Mouse (Mus musculus) ES-E14 (cell line): ENCODE measurements at regions not wholly inside any gene's neighbourhood (a gene's known extent, or its start where the extent isn't known, plus 50 kb on each side); places are given as distances from the start of the nearest gene placed in this dataset.

Experiments used
- DNase-seq: peaks from one replicate; pipeline ENCODE4 v3.0.0-alpha.2; 2013; ENCODE audit warnings: low read depth, low spot score
- H3K27ac ChIP-seq: 2 replicates; pipeline ENCODE4 v1.5.1; 2012; ENCODE audit warnings: low read depth, mild to moderate bottlenecking, low read length, moderate library complexity, mixed read lengths; ENCODE audit not compliant: poor library complexity, insufficient read depth, severe bottlenecking
- H3K36me3 ChIP-seq: 2 replicates; pipeline ENCODE4 v1.6.1; 2012; ENCODE audit warnings: mild to moderate bottlenecking, low read length, moderate library complexity, mixed read lengths; ENCODE audit not compliant: control insufficient read depth, poor library complexity, insufficient read depth, severe bottlenecking
- H3K4me1 ChIP-seq, 2 experiments: fragments of 150-350 bp in 1 of 2; sonication (generic) in 1 of 2; 2 replicates each; pipeline ENCODE4 v1.6.1; 2012; ENCODE audit warnings: low read length in 2 of 2, mild to moderate bottlenecking in 1 of 2, mixed read lengths in 1 of 2; ENCODE audit not compliant: control insufficient read depth in 2 of 2, insufficient read depth in 2 of 2, poor library complexity in 1 of 2
- H3K4me3 ChIP-seq, 2 experiments: fragments of 150-350 bp in 1 of 2; sonication (generic) in 1 of 2; 2 replicates each; pipeline ENCODE4 v1.5.1; 2012; ENCODE audit warnings: low read length in 2 of 2, low read depth in 1 of 2, mild to moderate bottlenecking in 1 of 2, mixed read lengths in 1 of 2; ENCODE audit not compliant: insufficient read depth in 1 of 2, poor library complexity in 1 of 2, severe bottlenecking in 1 of 2
- H3K9ac ChIP-seq: 2 replicates; pipeline ENCODE4 v1.6.1; 2012; ENCODE audit warnings: low read depth, mild to moderate bottlenecking, low read length, mixed read lengths; ENCODE audit not compliant: poor library complexity, insufficient read depth, severe bottlenecking
- H3K9me3 ChIP-seq: fragments of 150-350 bp; sonication (generic); 2 replicates; pipeline ENCODE4 v1.6.1; 2012; ENCODE audit warnings: low read depth, mild to moderate bottlenecking, low read length; ENCODE audit not compliant: control insufficient read depth, insufficient read depth
- CHD2 ChIP-seq: IDR thresholded peaks from 2 replicates; pipeline ENCODE4 v1.6.1; 2014; ENCODE audit warnings: mild to moderate bottlenecking, low read depth, low read length, inconsistent platforms
- HCFC1 ChIP-seq: IDR thresholded peaks from 2 replicates; pipeline ENCODE4 v1.6.1; 2012; ENCODE audit warnings: low read length, inconsistent platforms, borderline replicate concordance; ENCODE audit not compliant: insufficient read depth
- MAFK ChIP-seq: IDR thresholded peaks from 2 replicates; pipeline ENCODE4 v1.6.1; 2014; ENCODE audit warnings: mild to moderate bottlenecking, low read depth, low read length, inconsistent platforms; ENCODE audit not compliant: insufficient read depth
- ZC3H11A ChIP-seq: IDR thresholded peaks from 2 replicates; pipeline ENCODE4 v1.6.1; 2012; ENCODE audit warnings: low read depth, mild to moderate bottlenecking, inconsistent platforms, low read length, borderline replicate concordance
- ZNF384 ChIP-seq: IDR thresholded peaks from 2 replicates; pipeline ENCODE4 v1.6.1; 2012; ENCODE audit warnings: low read depth, low read length, inconsistent platforms
- in situ Hi-C, 2 experiments: fragments of 600-800 bp; cut with MboI; formaldehyde crosslinking; loops; one replicate each; pipeline ENCODE4 v1.15.1; 2025; ENCODE audit warnings: low sequenced_read_pairs in 2 of 2, inconsistent platforms in 1 of 2; ENCODE audit not compliant: unreplicated experiment in 2 of 2

GRCm38 (mm10) chr17:87864842-87865241, 55.9 kb upstream of the Rpl36-ps4 start:
- in situ Hi-C loops, result no loop called here
- no peak for DNase-seq
- H3K9ac ChIP-seq, result no peak overlapping the region
- TF ChIP-seq CHD2, result no peak
- H3K4me3 ChIP-seq, result no peak overlapping the region
- no peak overlapping the region for H3K27ac ChIP-seq
- no peaks in the 10 kb centered on the region for H3K36me3 ChIP-seq
- no peaks in the 10 kb centered on the region for H3K4me1 ChIP-seq
- no peaks in the 10 kb centered on the region for H3K9me3 ChIP-seq

DNA sequence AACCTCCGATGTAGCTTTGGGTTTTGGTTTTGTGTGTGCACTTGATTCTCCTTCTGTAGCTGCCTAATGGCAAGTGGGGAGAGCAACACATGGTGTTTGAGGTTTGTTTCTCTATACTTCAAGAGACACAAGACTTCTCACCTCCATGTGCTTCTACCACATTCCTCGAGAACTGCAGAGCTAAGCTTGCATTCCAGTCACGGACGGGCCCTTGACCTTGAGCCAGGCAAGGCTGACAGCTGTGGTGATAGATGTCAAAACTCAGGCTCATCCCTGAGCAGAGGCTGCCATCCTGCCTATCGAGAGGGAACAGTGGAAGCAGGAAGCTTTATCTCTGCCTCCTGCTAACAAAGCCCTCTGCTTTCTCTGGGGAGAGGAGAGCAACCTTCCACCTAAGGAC, 59.2 kb upstream of the Rpl36-ps4 start:
- DNase-seq, result no peak

GRCm38 (mm10) chr17:87851456-87851855, 53.7 kb upstream of the Kcnk12 start:
- H3K27ac ChIP-seq, result no peak overlapping the region
- H3K9ac ChIP-seq, result no peak overlapping the region
- no peaks in the 10 kb centered on the region for H3K36me3 ChIP-seq
- peaks cover 1% of the 10 kb centered on the region; the same call in 1 of the 2 replicates for H3K9me3 ChIP-seq
- H3K4me3 ChIP-seq, result no peak overlapping the region
- no peak for TF ChIP-seq ZNF384
- no peak for TF ChIP-seq HCFC1
- no peak for TF ChIP-seq MAFK
- no peak for TF ChIP-seq CHD2
- no peak for TF ChIP-seq ZC3H11A
- no peak for DNase-seq
- H3K4me1 ChIP-seq, result 0 out of 4 replicates have a peak, but pooled peaks cover 0 to 2% of the 10 kb centered on the region in 2 experiments
- in situ Hi-C loops, result no loop called here

More for the DNA sequence above, 59.2 kb upstream of the Rpl36-ps4 start:
- H3K4me3 ChIP-seq, result no peak overlapping the region
- H3K4me1 ChIP-seq, result no peaks in the 10 kb centered on the region
- no peaks in the 10 kb centered on the region for H3K36me3 ChIP-seq
- no peak overlapping the region for H3K9ac ChIP-seq
- H3K9me3 ChIP-seq, result no peaks in the 10 kb centered on the region
- no peak for TF ChIP-seq ZNF384
- TF ChIP-seq HCFC1, result no peak
- no peak for TF ChIP-seq ZC3H11A
- in situ Hi-C loops, result no loop called here
- H3K27ac ChIP-seq, result no peak overlapping the region

GRCm38 (mm10) chr17:87849897-87850296, 52.1 kb upstream of the Kcnk12 start:
- peaks cover 1% of the 10 kb centered on the region; the same call in 1 of the 2 replicates for H3K9me3 ChIP-seq
- no peak overlapping the region for H3K9ac ChIP-seq
- no peak overlapping the region for H3K27ac ChIP-seq
- TF ChIP-seq CHD2 (no peak), ZNF384 (no peak), ZC3H11A (no peak), MAFK (no peak), HCFC1 (no peak)
- in situ Hi-C loops, result no loop called here
- H3K4me1 ChIP-seq, result 0 out of 4 replicates have a peak, but pooled peaks cover 0 to 2% of the 10 kb centered on the region in 2 experiments
- DNase-seq, result no peak
- H3K36me3 ChIP-seq, result no peaks in the 10 kb centered on the region
- no peak overlapping the region for H3K4me3 ChIP-seq

DNA sequence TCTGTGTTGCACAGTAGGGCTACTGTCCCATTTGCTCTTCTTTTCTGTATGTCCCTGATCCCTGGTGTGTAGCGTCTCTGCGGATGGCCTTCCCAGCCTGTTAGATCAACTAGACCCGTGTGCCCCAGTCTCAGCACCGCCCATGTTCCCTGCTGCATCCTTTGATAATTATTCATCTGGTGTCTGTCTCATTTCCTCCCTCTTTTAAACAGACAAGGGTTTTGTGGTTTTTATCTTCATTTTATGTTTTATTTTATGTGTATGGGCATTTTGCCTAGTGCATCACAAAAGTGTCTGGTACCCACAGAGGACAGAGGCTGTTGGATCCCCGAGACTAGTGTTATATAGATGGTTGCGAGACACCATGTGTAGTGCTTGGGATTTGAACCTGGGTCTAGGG, 51.6 kb upstream of the Kcnk12 start:
- DNase-seq, result no peak
- in situ Hi-C loops, result no loop called here
- no peak overlapping the region for H3K27ac ChIP-seq
- no peak overlapping the region for H3K9ac ChIP-seq
- H3K9me3 ChIP-seq, result peaks cover 1% of the 10 kb centered on the region; the same call in 1 of the 2 replicates
- TF ChIP-seq CHD2, result no peak
- no peak for TF ChIP-seq ZC3H11A
- TF ChIP-seq ZNF384, result no peak
- no peak for TF ChIP-seq HCFC1
- no peak for TF ChIP-seq MAFK
- no peak overlapping the region for H3K4me3 ChIP-seq
- no peaks in the 10 kb centered on the region for H3K36me3 ChIP-seq
- 0 out of 4 replicates have a peak, but pooled peaks cover 0 to 2% of the 10 kb centered on the region in 2 experiments for H3K4me1 ChIP-seq
